Mouse (Mus musculus) embryonic fibroblast, embryonic 13.5 days (primary cell): Measurements from ENCODE around the gene Sycn. TPM values are rescaled to one million over a fixed set of nuclear protein-coding genes. Genes with fewer than 3 reads are reported as not detected.
"Not testable (repeated sequence)": the region's sequence is repeated elsewhere in the genome, so short reads cannot be mapped to it uniquely, and the experiment has no call there.

Source experiments
- H3K27ac ChIP-seq: 2 replicates; pipeline ENCODE4 v1.5.1; 2012; ENCODE audit warnings: low read length, control low read depth, inconsistent platforms; ENCODE audit not compliant: insufficient read depth
- H3K4me1 ChIP-seq: 2 replicates; pipeline ENCODE4 v1.6.1; 2011; ENCODE audit warnings: low read length; ENCODE audit not compliant: control insufficient read depth, insufficient read depth
- H3K4me3 ChIP-seq: 2 replicates; pipeline ENCODE4 v1.5.1; 2011; ENCODE audit warnings: mild to moderate bottlenecking, control low read depth, low read length; ENCODE audit not compliant: insufficient read depth
- CTCF ChIP-seq: IDR thresholded peaks from 2 replicates; pipeline ENCODE4 v1.5.1; 2011; ENCODE audit warnings: mild to moderate bottlenecking, control low read depth, low read length, moderate library complexity, borderline replicate concordance; ENCODE audit not compliant: insufficient read depth
- POLR2A ChIP-seq: IDR thresholded peaks from 2 replicates; pipeline ENCODE4 v1.6.1; 2011; ENCODE audit warnings: low read depth, mild to moderate bottlenecking, control low read depth, low read length, moderate library complexity
- polyA plus RNA-seq: library from polyadenylated mRNA; stranded (reverse); fragments of >200 nt; gene quantifications from 2 replicates; pipeline ENCODE4 v1.2.4, GENCODE M21; 2011; ENCODE audit warnings: low read depth; ENCODE audit not compliant: missing spikeins, insufficient read length

The Sycn gene
- polyA plus RNA-seq: not detected in 2 replicates

GRCm38 (mm10) chr7:28540526-28540925 is at the start of gene Sycn:
Sycn (plus strand) TSS chr7:28540885.
- Histone ChIP-seq H3K4me1 (no peaks in the 10 kb centered on the region), H3K27ac (no peak within 1 kb of the TSS), H3K4me3 (no peak within 1 kb of the TSS)
- TF ChIP-seq POLR2A (no peak), CTCF (no peak)

- TF ChIP-seq CTCF (no peak), POLR2A (no peak)
- Histone ChIP-seq H3K27ac (no peak overlapping the region), H3K4me3 (no peak overlapping the region), H3K4me1 (no peaks in the 10 kb centered on the region; the same call in 1 of the 2 replicates)
These were observed 49.8 kb upstream of the Sycn start for GRCm38 (mm10) chr7:28490903-28491302.

- H3K4me1 ChIP-seq: no peaks in the 10 kb centered on the region; the same call in 1 of the 2 replicates
- H3K4me3 ChIP-seq: no peak overlapping the region
- H3K27ac ChIP-seq: no peak overlapping the region
- no peak for TF ChIP-seq POLR2A
- TF ChIP-seq CTCF: no peak
These were observed 48.4 kb upstream of the Sycn start for GRCm38 (mm10) chr7:28492310-28492709.

GRCm38 (mm10) chr7:28495426-28495825 is 45.3 kb upstream of the Sycn start:
- TF ChIP-seq POLR2A: no peak
- TF ChIP-seq CTCF: no peak
- H3K4me3 ChIP-seq: no peak overlapping the region

GRCm38 (mm10) chr7:28505585-28505984 is 35.1 kb upstream of the Sycn start:
- TF ChIP-seq POLR2A: no peak
- TF ChIP-seq CTCF: no peak
- H3K4me3 ChIP-seq: no peak overlapping the region
- H3K27ac ChIP-seq: no peak overlapping the region
- H3K4me1 ChIP-seq: no peaks in the 10 kb centered on the region

More at GRCm38 (mm10) chr7:28495426-28495825, 45.3 kb upstream of the Sycn start:
- Histone ChIP-seq H3K4me1 (no peaks in the 10 kb centered on the region), H3K27ac (no peak overlapping the region)

- not testable (repeated sequence) for H3K27ac ChIP-seq, H3K4me1 ChIP-seq, H3K4me3 ChIP-seq
These were observed 31.6 kb upstream of the Sycn start for GRCm38 (mm10) chr7:28509121-28509520.

- not testable (repeated sequence) for H3K4me3 ChIP-seq, H3K27ac ChIP-seq, H3K4me1 ChIP-seq
These were observed 30.2 kb upstream of the Sycn start, which contains the start of gene Ifnl2 for GRCm38 (mm10) chr7:28510405-28510974. Ifnl2 (minus strand) TSS chr7:28510455.

- Histone ChIP-seq H3K4me3 (no peak overlapping the region), H3K4me1 (no peaks in the 10 kb centered on the region), H3K27ac (no peak overlapping the region)
- no peak for TF ChIP-seq POLR2A
- no peak for TF ChIP-seq CTCF
These were observed 29.2 kb upstream of the Sycn start for GRCm38 (mm10) chr7:28511441-28511840.

- H3K4me1 ChIP-seq, H3K4me3 ChIP-seq, H3K27ac ChIP-seq: not testable (repeated sequence)
These were observed 18.1 kb upstream of the Sycn start, which contains the start of gene Ifnl3 for GRCm38 (mm10) chr7:28522536-28522935. Ifnl3 (plus strand) TSS chr7:28522836.

GRCm38 (mm10) chr7:28527922-28528719 is 12.6 kb upstream of the Sycn start:
- H3K4me1 ChIP-seq: no peaks in the 10 kb centered on the region
- no peak overlapping the region for H3K4me3 ChIP-seq
- TF ChIP-seq POLR2A: no peak
- peak; percentile 52; the same call in 1 of the 2 replicates for TF ChIP-seq CTCF
- no peak overlapping the region for H3K27ac ChIP-seq

GRCm38 (mm10) chr7:28532005-28532404 is 8.7 kb upstream of the Sycn start:
- Histone ChIP-seq H3K4me1 (no peaks in the 10 kb centered on the region), H3K4me3 (no peak overlapping the region)
- no peak for TF ChIP-seq POLR2A
- no peak for TF ChIP-seq CTCF

GRCm38 (mm10) chr7:28538886-28539285 is 1.8 kb upstream of the Sycn start:
- not testable (repeated sequence) for H3K27ac ChIP-seq, H3K4me1 ChIP-seq

More at GRCm38 (mm10) chr7:28532005-28532404, 8.7 kb upstream of the Sycn start:
- no peak overlapping the region for H3K27ac ChIP-seq

More at GRCm38 (mm10) chr7:28538886-28539285, 1.8 kb upstream of the Sycn start:
- H3K4me3 ChIP-seq: not testable (repeated sequence)
